Mouse (Mus musculus) erythroblast, embryonic 14.5 days (primary cell): Measurements from ENCODE around the gene Btbd2.

ENCODE experiments used
- GATA1 ChIP-seq: IDR thresholded peaks from 2 replicates; pipeline ENCODE4 v1.6.1; 2012; ENCODE audit warnings: low read length, inconsistent platforms, mixed read lengths
- TAL1 ChIP-seq: IDR thresholded peaks from 3 replicates; pipeline ENCODE4 v1.6.1; 2012; ENCODE audit warnings: low read length, inconsistent platforms, mixed read lengths

- TF ChIP-seq GATA1 (no peak), TAL1 (no peak)
Observed at GRCm38 (mm10) chr10:80653156-80653720, 3.6 kb downstream of the Btbd2 start.
